Mouse (Mus musculus): ENCODE results near the gene Gm9821.
A peak's percentile ranks its signal among the peaks of the same experiment; 100 is the strongest.

The Gm9821 gene

DNA sequence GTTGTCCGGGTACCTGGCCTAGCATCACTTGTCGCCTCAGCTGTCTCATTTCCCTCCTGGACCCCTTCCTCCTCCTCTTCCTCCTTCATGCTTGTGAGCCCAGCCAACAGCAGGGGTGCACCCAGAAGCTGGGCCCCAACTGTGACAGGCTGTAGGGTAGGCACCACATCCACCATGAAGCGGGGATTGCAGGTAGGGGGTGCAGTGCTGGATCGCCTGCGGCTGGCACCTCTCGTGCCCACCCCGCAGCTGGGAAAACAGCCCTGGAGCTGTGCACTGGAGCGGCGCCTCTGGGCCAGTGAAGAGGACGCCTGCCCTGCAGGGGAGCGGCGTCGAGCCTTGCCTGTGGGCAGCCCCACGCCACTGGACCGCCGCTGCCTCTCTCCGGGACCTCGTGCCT is at the start of gene Gm9821:
Gene Gm9821, plus strand, starts transcription at position 221 of the 400 bp plus-strand sequence.
- DNase-seq (ENCODE audit: low read depth, low spot score): no peak

GRCm38 (mm10) chr2:91897968-91898367 is 47.5 kb upstream of the Gm9821 start:
- DNase-seq (ENCODE audit: low read depth, low spot score): no peak

GRCm38 (mm10) chr2:91899141-91899540 is 46.4 kb upstream of the Gm9821 start:
- no peak for DNase-seq (ENCODE audit: low read depth, low spot score)

GRCm38 (mm10) chr2:91900431-91900830 is 45.1 kb upstream of the Gm9821 start:
- DNase-seq (ENCODE audit: low read depth, low spot score): no peak

DNA sequence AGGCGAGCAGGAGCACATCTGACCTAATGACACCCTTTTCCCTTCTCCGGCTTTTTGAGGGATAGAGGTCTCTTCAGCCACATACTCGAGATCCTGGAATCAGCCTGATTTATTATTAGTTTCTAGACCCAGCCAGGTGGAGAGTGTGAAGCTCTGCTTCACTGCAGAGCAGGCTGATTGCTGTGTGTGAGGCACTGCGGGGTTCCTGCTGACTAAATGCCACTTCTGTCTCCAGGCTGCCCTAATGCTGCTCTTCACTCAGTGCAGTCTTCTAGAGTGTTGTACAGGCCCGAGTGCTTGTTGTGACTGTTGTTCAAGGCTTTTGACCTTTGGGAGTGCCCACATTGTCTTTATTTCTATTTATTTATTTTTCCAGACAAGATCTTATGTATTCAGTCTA is 43.2 kb upstream of the Gm9821 start:
- DNase-seq (ENCODE audit: low read depth, low spot score): no peak

GRCm38 (mm10) chr2:91903171-91903925 is 42.2 kb upstream of the Gm9821 start:
- DNase-seq (ENCODE audit: low read depth, low spot score): no peak

DNA sequence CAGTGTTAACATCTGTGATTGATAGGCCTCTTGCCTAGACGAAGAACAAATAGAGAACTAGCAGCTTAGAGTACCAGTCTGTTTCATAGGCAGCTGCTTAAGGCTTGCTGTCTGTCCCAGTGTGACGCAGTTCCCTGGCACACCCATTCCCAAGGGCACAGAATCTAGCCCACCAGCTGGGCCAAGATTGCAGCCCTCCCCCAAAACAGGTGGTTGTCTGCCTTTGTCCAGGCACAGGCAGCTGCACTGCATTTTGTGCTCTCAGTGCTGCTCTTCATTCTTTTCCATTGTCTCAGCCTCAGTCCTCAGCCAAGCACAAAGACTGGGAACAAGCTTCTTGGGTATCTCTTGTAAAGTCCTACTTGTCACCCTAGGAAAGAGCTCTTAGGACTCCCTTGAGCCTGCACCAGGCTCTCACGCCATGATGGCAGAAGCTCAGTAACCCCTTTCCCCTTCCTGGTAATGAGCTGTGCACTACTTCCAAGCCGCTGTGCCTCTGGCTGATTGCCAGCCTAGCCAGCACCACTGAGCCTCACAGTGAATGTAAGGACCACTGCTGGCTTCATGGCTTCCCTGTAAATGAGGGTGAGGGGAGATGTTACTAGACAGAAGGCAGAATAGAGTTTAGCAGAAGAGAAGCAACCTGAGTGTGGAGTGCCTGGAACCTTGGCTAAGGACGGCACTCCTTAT is 40.7 kb upstream of the Gm9821 start:
- DNase-seq (ENCODE audit: low read depth, low spot score): peak; percentile 48

- no peak for DNase-seq (ENCODE audit: low read depth, low spot score)
These were observed 39.4 kb upstream of the Gm9821 start for GRCm38 (mm10) chr2:91906141-91906540.

DNA sequence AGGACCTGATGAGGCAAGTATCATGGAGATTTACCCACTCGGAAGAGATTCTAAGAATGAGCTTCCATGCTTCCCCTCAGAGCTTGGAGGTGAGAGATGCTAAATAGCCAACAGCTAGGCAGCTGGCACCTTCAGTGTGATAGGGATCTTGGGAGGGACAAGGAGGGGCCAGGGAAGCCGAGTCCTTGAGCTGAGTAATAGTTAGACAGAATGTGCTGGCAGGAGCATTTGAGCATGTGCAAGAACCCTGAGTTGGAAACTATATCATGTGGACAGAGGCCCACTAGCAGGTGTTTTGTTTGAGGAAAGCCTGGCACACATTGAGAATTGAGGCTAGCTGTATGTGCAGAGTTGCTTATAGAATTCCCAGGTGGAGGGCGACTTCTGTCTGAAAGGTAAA is 32.9 kb upstream of the Gm9821 start:
- no peak for DNase-seq (ENCODE audit: low read depth, low spot score)

DNA sequence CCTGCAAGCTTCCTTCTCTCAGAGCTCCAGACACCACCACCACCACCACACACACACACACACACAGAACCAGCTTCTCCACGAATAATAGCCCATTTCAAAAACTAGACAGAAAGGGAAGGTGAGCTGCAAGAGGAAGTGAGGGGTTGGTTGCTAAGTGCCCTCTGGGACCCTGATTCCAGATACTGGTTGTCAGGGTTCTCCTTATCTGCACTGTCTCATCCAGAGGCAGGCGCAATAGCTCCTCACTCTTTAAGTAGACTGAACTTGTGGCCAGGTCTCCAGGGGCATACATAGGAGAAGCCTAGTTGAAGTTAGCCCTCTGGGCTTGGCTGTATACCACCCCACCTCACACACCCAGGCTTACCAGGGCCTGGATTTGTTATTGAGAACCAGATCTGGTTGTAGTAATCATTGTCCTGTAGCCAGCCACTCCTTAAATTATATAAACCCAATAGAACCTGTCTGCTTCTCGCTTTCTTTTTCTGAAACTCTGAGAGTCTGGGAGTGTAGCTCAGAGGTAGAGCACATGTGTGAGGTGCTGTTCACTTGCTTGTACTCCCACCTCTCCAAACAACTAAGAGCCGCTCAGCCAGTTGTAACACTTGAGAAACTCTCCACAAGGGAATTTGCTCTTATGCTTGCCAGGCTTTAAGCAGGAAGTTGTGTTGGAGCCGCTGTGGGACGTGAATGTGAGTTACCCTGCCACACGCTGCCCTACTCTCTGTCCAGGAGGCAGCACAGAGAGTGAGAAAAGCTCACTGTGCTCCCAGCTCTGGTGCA is 32.0 kb upstream of the Gm9821 start:
- no peak for DNase-seq (ENCODE audit: low read depth, low spot score)

GRCm38 (mm10) chr2:91916346-91916977 is 29.0 kb upstream of the Gm9821 start:
- DNase-seq (ENCODE audit: low read depth, low spot score): no peak

DNA sequence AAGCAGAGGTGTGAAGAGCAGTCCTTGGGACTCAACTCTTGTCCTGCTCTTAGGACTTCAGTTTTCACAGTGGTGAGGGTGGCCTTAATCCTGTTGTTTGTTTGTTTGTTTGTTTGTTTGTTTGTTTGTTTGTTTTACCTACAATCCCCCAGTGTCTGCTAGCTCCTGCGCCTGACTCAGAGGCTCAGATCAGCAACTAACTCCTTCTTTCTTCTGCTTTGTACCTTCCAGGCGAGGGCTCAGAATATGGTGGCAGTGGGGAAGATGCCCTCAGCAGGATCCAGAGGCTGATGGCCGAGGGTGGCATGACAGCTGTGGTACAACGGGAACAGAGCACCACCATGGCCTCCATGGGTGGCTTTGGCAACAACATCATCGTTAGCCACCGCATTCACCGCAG is 28.4 kb upstream of the Gm9821 start:
- DNase-seq (ENCODE audit: low read depth, low spot score): no peak

DNA sequence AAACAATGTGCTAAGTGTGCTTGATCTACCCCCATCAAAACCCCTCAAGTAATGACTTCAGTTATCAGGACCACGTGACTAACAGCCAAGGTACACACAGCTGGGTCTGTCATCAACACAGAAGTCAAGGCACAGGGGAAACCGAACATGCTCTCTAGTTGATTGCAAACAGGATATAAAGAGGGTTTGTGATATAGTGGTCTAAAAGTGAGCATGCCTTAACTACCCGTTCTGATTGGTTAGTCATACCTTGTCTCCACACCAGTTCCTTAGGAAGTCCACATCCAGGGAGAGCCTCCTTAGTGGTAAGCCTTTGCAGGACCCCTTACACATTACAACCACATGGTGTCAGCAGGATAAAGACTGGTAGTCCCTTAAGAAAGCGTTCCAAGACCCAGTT is 25.4 kb upstream of the Gm9821 start:
- DNase-seq (ENCODE audit: low read depth, low spot score): no peak

- DNase-seq (ENCODE audit: low read depth, low spot score): peak; percentile 54
These were observed 24.2 kb upstream of the Gm9821 start for GRCm38 (mm10) chr2:91921181-91921789.

- DNase-seq (ENCODE audit: low read depth, low spot score): peak; percentile 80
These were observed 23.5 kb upstream of the Gm9821 start for GRCm38 (mm10) chr2:91921790-91922570.

DNA sequence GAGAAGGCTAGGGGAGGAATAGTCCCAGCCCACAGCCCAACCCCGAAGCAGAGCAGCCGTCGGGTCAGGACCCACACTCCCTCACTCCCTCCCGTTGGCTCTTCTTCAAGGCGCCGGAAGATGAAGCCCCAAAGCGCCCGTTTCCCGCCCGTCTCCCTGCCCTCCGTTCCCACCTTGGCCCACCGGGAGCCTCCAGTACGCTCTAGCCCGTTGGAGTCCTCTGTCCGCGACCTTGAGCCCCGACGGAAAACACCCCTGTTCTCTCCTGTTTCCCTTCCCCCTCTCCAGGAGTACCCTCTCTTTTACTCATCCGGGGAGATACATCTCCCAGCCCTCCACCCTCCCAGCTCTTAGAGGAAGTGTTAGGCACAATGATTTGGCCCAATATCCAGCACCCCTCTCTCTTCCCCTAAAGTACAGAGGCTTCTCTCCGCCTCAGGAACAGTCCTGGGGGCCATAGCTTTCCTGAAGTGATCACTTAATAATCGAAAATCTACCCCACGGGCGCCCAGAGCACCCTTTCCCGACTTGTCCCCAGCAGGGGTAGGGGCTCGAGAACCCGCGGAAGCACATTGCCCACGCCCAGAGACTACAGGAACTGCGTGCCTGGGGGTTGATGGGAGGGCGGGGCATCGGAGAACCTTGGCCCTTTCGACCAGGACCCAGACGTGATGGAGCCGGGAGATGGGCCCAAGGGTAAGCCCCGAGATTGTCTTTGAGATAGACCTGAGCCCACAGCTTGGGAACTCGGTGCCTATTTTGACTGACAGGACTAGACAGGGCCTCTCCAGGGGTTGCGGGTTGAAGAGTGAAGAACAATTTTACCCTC is 22.7 kb upstream of the Gm9821 start:
- DNase-seq (ENCODE audit: low read depth, low spot score): peak; percentile 57

GRCm38 (mm10) chr2:91923415-91924337 is 21.8 kb upstream of the Gm9821 start:
- DNase-seq (ENCODE audit: low read depth, low spot score): peak; percentile 83

GRCm38 (mm10) chr2:91924726-91925125 is 20.8 kb upstream of the Gm9821 start:
- DNase-seq (ENCODE audit: low read depth, low spot score): peak; percentile 21

DNA sequence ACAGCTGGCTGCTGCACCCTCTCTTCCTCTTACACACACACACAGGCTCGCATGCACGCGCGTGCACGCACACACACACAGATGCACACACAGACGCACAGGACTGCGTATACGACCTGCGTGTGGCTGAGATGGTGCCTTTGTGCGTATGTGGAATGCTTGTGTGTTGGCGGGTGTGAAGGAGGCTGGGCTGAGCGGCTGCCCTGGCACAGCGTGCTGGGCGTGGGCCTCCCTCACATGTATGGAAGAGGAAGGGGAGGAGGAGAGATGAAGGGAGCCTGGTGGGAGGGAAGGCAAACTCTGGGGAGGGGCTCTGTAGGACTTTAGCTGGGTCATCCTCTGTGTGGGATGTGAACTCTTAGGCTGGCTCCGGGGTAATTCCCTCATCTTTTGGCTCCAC is 20.1 kb upstream of the Gm9821 start:
- DNase-seq (ENCODE audit: low read depth, low spot score): peak; percentile 28
